Mouse (Mus musculus): ENCODE data around the gene Slc5a1. TPM values are rescaled to one million over a fixed set of nuclear protein-coding genes. Genes with fewer than 3 reads are reported as not detected.

Gene Slc5a1
- total RNA-seq (2021), result under 1 TPM; 0.20 to 0.21 TPM
- long read RNA-seq, experiment 1, partial matches to known transcripts, result 0 of 1 reads
- long read RNA-seq, experiment 1, other reads (novel, unspliced or antisense), result 1 of 1 reads
- long read RNA-seq, experiment 2, result 0 reads

DNA sequence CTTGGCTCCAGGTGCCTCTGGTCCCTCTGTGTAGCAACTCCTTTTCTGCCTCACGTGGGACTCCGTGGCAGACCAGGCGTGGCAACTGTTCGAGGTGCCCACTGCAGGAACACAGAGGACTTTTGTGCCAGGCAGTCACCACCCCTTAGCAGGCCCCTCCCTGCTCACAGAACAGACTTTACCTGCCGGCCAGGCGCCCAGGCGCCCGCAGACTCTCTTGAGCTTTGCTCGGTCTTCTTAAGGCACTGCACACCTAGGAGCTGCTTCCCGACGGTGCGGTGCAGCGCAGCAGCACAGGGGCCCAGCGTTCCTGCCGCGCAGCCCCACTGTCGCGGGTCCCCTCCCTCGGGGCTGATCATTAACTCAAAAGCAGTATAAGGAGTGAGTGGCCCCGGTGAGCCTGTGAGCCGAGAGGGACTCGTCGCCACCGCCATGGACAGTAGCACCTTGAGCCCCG is at the start of gene Slc5a1:
Gene Slc5a1, plus strand, starts transcription at position 195 of the 457 bp plus-strand sequence.
- no peak for DNase-seq

DNA sequence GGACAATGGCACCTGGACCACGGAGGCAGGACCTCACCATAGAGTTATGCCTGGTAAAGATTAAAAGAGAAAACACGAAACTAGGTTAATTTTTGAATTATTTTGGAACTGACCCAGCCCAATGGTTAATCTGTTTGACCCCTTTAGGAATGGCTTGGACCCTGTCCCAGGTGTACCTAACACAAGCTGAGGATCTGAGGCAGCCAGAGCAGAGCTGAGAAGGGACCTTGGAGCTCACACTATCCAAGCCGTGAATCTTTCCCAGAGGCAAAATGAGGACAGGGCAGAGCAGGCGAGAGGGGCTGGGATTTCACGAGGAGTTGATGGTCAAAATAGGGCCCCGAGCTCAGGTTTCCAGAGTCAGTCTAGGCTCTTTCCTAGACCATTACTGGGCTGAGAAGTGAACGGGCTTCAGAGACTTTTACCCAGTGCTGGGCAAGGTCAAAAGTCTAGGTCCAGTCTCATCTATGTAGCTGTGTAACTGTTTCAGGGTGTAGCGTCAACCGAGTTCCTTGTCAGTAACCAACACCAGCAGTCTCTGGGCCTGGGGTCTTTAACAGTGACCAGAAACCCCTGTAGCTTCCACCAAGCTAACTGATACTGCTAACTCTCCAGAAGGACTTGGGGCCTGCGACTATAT is 47.8 kb upstream of the Slc5a1 start:
- DNase-seq, result no peak

DNA sequence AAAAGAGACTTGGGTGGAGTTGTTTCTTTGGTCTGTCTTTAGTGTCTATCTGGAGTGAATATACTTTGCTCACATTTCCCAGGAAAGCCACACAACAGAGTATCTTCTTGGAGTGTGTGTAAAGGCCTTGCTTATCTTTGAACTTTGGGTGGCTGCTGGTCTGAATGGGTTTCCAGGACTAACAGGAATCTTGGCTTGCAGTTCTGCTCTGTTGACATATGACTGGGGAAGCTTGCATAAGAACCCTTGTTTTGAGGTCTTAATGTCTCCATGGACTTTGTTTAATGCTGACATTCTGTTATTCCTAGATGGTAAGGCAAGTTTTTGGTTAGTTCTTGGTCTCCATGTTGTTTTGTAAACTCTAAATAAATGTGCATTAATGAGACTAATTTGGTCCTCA is 33.9 kb upstream of the Slc5a1 start:
- no peak for DNase-seq

DNA sequence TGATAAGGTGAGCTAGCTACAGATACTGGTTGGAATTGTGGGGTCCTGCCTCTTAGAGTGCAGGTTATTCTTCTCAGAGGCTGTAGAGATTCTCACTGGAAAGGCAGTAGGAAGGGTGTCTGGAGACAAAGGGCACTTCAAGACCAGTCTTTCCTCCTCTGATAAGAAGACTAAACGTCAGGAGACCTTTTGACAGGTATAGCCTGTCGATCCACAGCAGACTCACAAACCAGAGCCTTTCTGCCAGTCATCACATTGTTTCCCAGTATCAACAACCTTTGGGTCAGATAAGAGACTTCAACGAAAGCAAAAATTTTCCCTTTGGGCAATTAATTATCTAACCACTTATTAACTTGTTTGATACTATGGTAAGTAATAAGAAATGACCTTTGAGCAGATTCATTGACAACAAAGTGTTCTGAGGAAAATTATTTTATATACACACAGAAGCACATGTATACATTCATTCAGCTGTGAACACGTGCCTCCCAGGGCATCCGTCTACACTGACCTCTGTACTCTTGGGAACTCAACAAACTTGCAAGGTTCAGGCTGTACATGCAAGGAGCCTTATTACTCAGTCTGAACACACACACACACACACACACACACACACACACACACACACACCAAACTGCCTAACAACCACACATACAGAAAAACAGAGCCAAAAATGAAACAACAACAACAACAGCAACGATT is 27.4 kb upstream of the Slc5a1 start:
- DNase-seq, result no peak

DNA sequence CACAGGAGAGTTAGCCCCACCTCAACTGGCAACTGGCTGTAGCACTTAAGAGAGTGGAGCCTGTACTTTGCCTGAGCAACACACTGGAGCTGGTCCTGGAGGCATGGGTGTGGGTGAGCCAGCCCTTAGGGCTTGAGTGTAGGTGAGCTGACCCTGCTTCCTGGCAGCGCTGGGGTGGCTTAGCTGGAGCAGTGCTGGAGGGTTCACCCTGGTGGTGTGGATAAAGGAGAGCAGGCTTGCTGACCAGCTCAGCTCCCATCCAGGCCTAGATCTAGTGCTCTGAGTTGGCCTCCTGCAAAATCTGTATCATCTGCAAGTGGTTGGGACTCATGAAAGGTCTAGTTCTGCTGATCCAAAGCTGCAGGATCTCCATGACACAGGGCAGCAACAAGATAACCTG is 21.1 kb upstream of the Slc5a1 start:
- no peak for DNase-seq

DNA sequence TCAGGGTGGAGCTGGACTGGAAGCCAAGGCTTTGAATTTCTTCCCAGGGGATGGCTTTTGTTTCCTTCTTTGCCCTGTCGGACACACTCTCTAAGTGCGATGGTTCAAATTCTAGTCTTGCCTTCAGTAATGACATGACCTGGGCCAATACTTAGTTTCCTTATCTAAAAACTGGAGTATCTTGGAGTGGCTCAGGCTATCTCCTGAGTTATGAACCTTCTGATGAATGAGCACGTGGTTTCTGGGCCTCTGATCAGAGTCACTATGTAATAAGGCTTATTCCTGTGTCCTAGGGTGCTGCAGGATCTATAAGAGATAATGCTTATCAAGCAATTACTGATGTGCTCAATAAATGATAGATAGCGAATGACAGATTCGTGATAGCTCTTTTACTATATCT is 19.4 kb upstream of the Slc5a1 start:
- DNase-seq, result no peak

DNA sequence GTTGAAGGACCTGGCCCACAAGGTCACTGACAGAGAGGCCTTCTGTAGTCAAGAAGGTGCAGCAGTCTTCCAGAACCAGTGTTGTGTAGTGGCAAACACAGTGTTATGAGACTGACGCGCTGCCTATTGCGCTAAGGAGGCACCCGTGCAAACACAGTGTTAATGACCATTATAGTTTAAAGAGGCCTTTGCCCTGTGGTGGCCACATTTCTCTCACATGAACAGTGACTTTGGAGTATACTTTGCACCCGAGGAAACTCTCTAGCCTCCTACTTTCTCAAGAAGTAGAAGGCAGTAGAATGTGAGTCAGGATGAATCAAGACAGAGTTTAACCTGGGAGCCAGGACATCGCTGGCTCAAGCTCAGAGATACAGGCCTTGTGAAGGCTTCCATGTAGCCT is 12.7 kb upstream of the Slc5a1 start:
- DNase-seq, result no peak

DNA sequence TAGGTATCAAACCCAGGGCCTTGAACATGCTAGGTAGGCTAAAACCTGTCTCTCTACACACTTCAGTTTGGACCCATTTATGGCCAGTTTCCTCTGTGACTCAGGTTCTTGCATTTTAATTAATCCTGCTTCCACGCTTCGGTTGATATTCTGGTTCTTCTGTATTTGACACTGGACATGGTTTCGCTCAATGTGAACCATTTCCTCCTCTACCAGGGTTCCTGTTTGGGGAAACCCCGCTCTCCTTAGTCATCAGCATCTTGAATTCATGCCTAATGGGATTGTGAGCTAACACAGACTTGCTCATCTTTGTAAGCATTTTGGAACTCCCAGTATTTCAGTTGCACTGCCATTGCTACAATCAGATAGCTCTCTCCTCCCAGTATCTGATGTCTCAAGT is 8.7 kb upstream of the Slc5a1 start:
- DNase-seq, result no peak

DNA sequence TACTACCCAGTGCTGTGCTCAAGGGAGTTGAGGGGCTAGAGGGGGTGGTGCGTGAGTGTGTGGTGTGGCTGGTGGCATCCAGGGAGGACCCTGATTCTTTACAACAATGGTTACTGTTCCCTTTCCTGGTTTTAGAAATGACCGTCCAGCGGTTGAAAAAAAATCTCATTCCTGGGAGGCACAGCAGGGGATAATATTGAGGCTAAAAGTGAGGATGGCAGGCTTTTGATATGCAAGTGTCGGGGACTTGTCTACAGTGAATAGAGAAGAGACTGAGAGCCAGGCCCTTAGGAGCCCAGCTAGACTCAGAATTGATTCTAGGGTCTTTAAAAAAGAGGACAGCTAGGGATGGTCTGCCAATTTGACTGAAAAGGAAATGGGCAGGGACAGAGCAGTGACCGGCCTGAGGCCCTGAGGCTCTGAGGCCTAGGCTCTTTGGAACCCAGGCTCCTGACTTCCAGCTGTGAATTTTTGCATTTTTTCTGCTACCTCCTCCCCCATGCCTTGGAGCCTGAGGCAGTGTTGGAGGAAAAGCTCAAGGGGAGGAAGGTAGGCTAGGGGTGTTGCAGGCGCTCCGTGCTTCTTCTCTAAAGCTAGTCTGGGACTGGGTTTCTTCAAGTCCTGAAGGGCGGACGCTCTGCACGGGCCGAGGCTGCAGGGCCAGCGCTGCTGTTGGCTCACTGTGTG is 1.5 kb upstream of the Slc5a1 start:
- no peak for DNase-seq

DNA sequence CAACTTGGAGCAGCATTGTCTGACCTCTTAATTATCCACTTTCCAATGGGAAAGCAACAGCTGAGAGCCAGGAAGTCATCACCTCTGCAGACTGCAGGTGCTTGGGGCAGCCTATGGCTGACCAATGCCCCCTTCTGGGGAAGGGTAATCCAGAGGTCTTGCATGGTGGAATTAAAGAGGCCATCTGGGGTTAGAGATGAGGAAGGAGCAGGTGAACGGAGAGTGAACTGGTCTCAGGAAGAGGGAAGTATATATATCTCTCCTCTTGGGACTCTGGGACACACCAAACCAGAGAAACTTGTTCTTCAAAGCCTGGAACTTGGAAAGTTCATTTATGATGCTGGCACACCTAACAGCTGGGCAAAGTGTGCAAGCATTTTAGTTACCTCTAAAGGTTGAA is 857 bp downstream of the Slc5a1 start:
- no peak for DNase-seq

DNA sequence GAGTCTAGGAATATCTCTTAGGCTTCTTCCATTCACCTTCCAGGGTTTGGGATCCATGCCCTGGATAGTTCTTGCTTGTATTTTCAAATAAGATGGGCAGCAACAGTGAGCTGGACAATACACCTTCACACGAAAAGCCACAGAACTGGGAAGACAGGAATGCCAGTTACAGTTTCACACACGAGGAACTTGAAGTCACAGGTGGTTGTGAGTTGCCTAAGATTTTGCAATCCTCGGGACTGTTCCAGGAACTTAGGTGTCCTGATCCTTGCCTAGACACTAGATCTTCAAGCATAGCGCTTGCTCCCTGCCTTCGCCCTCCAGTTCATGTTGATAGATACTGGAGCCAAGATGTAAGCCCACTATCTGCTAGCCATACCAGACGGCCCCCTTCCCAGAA is 1.6 kb downstream of the Slc5a1 start:
- DNase-seq, result no peak

DNA sequence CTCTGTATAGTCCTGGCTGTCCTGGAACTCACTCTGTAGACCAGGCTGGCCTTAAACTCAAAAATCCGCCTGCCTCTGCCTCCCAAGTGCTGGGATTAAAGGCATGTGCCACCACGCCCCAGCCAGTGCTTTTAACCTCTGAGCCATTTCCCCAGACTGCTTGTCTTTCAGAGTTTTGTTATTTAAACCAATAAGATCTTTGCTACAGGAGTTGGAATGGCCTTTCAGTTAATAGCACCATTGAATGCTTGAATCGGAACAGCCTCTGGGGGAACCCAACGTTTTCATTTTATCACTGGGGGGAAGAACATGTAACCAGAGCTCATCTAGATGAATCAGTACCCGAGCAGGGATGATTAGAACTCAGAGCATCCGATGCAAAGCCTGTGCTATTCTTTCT is 3.0 kb downstream of the Slc5a1 start:
- DNase-seq, result no peak

DNA sequence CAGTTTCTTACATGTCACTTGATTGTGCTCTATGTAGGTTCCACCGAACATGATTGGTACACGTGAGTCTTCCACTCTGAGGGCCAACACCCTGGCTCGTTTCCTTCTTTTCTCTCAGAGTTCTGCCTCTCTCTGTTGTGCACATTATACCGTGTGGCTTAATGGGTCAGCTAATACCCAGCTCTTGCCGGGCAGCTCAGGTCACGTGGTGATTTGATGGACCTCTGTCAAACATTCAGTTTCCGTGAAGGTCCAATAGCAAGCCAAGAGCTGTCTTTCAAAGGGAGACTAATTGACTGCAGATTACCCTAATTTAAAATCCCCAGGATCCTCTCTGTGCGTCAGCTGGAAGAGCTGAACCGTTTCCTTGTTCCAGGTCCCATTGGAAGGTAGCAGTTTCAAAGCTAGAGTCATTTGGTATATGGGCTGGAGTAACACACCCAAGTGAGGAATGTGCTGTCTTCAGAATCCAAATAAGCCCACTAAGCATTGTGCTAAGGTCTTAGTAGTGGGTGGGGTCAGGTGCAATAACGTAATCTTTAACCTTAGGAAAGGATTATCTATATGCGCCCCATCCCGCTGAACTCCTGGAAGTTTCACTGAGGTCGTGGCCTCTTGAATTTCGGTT is 3.9 kb downstream of the Slc5a1 start:
- no peak for DNase-seq

DNA sequence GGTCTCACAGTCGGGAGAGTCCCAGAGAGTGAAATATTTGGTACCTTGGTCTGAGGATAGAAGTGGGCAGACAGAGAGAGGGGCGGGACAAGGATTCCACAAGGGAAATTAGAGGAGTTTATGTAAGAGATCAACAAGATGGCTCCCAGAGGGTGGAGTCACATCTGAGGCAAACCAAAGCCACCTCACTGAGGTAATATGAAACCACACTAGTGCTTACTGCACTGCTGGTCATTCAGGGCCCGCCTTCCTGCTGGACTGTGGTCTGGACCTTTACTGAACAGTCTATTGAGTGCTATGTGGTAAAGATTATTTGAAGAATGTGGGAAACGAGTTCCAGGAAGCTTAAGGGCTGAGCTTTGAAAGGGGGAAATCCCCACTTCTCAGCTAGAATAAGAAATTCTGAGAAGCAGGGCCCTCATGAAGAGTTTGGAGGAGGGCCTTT is 17.9 kb downstream of the Slc5a1 start:
- no peak for DNase-seq

DNA sequence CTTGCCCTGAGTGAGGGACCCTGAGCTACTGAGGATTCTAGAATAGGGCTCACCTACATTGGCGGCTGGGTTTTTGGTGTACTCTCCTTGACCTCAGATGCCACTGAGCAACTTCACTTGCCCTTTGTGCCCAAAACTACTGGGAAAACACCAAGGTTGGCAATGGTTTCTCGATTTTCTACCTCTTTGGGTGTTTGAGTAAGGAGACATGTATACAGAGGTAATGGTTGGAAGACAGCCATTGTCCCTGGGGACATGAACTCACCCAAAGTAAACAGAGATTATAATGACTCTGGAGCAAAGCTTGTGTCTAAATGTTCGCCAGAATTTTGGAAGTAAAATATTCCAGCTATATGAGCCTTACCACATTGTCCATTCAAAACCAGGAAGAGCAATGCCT is 19.6 kb downstream of the Slc5a1 start:
- DNase-seq, result no peak

DNA sequence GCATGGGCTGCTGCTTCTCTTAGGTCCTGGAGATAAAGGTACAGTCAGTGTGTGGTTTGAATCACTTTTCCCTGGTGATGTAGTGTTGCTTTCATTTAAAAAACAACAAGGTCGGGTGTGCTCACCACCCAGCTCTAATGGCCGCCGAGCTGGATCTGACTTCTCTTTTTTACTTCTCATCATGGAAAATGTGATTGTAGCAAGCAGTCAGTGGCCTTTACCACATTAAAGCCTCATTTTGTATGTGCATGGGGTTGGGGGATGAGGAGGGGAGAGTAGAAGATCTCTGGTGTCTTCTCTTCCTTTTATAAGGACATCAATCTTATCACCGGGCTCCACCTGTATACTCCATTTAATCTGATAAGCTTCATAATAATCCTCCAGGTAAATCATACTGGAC is 21.3 kb downstream of the Slc5a1 start:
- no peak for DNase-seq

DNA sequence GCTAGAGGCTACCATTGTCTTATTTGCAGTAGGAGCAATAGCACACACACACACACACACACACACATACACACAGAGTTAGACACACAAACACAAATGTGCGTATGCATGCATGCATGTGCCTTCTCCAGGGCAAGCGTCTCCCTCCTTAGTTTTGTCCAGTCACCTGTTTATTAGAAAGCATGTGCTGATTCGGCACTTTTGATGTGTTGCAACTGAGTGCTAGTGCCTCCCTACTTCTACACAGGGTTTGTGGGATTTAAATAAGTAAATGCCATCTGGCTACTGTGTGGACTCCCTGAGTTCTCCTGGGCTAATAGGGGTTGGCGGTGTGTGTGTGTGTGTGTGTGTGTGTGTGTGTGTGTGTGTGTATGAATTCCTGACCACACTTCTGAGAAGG is 30.1 kb downstream of the Slc5a1 start:
- DNase-seq, result no peak

DNA sequence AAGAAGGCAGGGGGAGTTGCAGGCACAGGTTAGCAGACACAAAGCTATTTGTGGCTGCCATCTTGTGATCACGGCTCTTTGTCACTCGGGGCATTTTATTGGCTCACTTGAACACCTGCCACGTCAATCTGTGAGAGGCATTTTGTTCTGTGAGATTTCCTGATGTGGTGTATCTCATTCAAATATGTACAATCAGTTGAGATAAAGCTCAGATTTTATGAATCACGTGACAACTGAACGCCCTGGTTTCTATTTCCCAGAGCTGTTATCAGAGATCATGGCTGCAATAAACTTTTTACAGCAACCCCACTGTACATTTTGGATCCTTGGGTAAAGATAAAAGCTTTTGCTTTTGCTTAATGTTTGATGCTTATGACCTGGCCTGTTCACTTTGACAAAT is 31.6 kb downstream of the Slc5a1 start:
- DNase-seq, result no peak

DNA sequence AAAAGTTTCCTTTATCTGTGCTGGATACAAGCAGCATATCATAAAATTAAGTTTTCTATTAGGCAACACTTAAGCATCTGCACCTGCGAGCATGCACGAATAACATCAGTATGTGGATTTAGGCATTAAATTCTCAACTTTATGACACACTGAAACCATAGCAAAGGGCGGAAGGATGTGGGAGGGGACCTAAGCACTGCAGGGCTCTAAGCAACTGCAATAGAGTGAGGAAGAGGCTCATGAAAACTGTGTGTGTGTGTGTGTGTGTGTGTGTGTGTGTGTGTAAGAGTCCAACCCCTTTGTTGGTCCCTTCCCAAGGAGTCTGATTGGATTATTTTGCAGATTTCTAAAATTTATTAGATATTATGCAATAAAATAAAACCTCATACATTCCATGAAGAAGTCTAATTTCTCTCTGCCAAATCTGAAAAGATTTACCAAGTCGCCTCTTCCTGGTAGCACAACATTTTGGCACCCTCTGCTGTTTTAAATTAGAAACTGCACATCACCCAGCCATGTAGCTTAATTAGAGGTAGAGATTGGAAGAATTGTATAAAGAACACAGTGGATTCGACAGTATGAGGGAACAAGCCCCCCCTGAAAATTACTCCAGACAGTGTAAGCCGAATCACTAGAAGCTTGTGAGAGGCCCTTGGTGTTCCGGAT is 38.9 kb downstream of the Slc5a1 start:
- peak; percentile 37 to 55 for DNase-seq

DNA sequence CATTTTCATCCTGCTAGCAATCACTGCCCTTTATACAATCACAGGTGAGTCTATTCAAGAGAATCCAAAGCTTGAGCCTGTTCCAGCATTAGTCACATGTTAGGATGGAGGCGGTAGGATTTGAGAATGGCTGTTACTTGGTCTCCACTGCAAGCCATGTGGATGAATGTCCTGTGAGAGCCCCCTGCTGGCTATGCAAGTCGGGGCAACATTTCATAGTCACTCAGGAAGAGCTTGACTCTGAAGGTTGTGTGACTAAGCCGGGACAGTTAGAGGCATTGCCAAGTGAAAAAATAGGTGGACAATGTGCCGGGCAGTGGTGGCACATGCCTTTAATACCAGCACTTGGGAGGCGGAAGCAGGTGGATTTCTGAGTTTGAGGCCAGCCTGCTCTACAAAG is 40.0 kb downstream of the Slc5a1 start:
- peak; percentile 9 to 11 for DNase-seq

DNA sequence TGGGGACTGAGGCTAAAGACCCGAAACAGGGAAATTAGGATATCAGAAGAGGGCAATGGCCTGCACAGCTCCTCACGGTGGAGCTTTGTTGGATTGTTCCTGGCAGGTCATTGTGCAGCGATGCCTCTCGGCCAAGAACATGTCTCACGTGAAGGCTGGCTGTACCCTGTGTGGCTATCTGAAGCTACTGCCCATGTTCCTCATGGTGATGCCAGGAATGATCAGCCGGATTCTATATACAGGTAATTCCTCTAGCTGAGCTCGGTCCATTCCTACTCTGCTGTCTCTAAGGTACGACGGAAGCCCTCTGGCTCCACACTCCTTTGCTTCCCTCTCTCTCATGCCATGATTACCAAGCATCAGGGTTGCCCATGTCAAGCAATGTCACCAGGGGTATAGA is 42.8 kb downstream of the Slc5a1 start:
- peak; percentile 33 to 51 for DNase-seq

DNA sequence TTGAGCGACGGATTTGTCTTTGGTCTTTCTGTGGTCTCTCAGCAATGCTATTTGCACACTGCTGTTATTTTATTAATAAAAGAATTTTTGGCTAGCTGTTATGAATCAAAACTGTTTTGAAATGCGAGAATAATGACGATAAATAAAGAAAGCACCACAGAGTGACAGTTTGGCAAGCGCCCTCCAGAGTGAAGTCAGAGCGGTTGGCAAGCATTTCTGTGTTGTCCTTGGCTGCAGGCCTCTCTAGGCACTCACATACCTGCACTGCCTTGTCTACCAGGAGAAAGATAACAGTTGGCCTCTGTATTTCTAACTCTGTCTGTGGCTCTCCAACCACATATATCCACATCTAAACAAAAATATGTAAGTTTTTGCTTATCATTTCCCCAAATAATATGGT is 43.7 kb downstream of the Slc5a1 start:
- peak; percentile 60 to 69 for DNase-seq
